Mouse (Mus musculus): Measurements from ENCODE around the gene Calcoco1. TPM values are rescaled to one million over a fixed set of nuclear protein-coding genes. Genes with fewer than 3 reads are reported as not detected.

The Calcoco1 gene
- polyA plus RNA-seq, 1 experiment = 117 TPM

GRCm38 (mm10) chr15:102750241-102750640, 28.3 kb upstream of the Calcoco1 start:
- no peak overlapping the region for H3ac ChIP-seq (ENCODE audit: control insufficient read depth, insufficient read length)
- H3K36me3 ChIP-seq (ENCODE audit: control insufficient read depth, insufficient read depth) = no peaks in the 10 kb centered on the region
- no peaks in the 10 kb centered on the region for H3K79me2 ChIP-seq (ENCODE audit: control insufficient read depth, insufficient read depth)
- peaks cover 30% of the 10 kb centered on the region for H3K27me3 ChIP-seq (ENCODE audit: control insufficient read depth, insufficient read depth, insufficient read length)
- no peak for TF ChIP-seq MAX (IDR thresholded peaks at IDR 0.05; ENCODE audit: low read depth)
- no peak overlapping the region for H3K4me2 ChIP-seq (ENCODE audit: low read depth)
- no peak overlapping the region for H3K4me3 ChIP-seq

GRCm38 (mm10) chr15:102749103-102749502, 27.1 kb upstream of the Calcoco1 start:
- Histone ChIP-seq H3K36me3 (ENCODE audit: control insufficient read depth, insufficient read depth) (no peaks in the 10 kb centered on the region), H3K27me3 (ENCODE audit: control insufficient read depth, insufficient read depth, insufficient read length) (peaks cover 37% of the 10 kb centered on the region), H3K4me3 (no peak overlapping the region), H3K4me2 (ENCODE audit: low read depth) (no peak overlapping the region), H3K79me2 (ENCODE audit: control insufficient read depth, insufficient read depth) (no peaks in the 10 kb centered on the region), H3ac (ENCODE audit: control insufficient read depth, insufficient read length) (no peak overlapping the region)
- TF ChIP-seq POLR2AphosphoS2 (IDR thresholded peaks at IDR 0.05; ENCODE audit: insufficient read length, low read depth) = no peak
- no peak for TF ChIP-seq USF1 (IDR thresholded peaks at IDR 0.05; ENCODE audit: low read depth)
- no peak for TF ChIP-seq TCF3 (IDR thresholded peaks at IDR 0.05; ENCODE audit: insufficient read length, low read depth)
- peak in 2 of 3 experiments; percentile 47 to 50 for TF ChIP-seq MYOD1 (IDR thresholded peaks at IDR 0.05; ENCODE audit: control insufficient read depth in 1 of 3, insufficient read length in 2 of 3, low read depth in 2 of 3)
- TF ChIP-seq E2F4 (IDR thresholded peaks at IDR 0.05; ENCODE audit: insufficient read depth) = no peak
- TF ChIP-seq POLR2A (IDR thresholded peaks at IDR 0.05; ENCODE audit: insufficient read length, low read depth) = no peak
- TF ChIP-seq CEBPB (IDR thresholded peaks at IDR 0.05; ENCODE audit: insufficient read depth, poor library complexity, severe bottlenecking) = no peak
- no peak for TF ChIP-seq TCF12 (IDR thresholded peaks at IDR 0.05; ENCODE audit: insufficient read depth, poor library complexity, severe bottlenecking)
- TF ChIP-seq MAX (IDR thresholded peaks at IDR 0.05; ENCODE audit: low read depth) = no peak
- peak in 2 of 3 experiments; percentile 33 to 62 for TF ChIP-seq MYOG (IDR thresholded peaks at IDR 0.05; ENCODE audit: control insufficient read depth in 1 of 3, insufficient read depth in 1 of 3, insufficient read length in 2 of 3, low read depth in 2 of 3)

- Histone ChIP-seq H3K27me3 (ENCODE audit: control insufficient read depth, insufficient read depth, insufficient read length) (peaks cover 49% of the 10 kb centered on the region), H3K4me3 (no peak overlapping the region), H3K36me3 (ENCODE audit: control insufficient read depth, insufficient read depth) (no peaks in the 10 kb centered on the region), H3ac (ENCODE audit: control insufficient read depth, insufficient read length) (no peak overlapping the region), H3K4me2 (ENCODE audit: low read depth) (no peak overlapping the region), H3K79me2 (ENCODE audit: control insufficient read depth, insufficient read depth) (no peaks in the 10 kb centered on the region)
- no peak for TF ChIP-seq MAX (IDR thresholded peaks at IDR 0.05; ENCODE audit: low read depth)
These were observed 25.9 kb upstream of the Calcoco1 start for GRCm38 (mm10) chr15:102747853-102748252.

GRCm38 (mm10) chr15:102747286-102747640, 25.3 kb upstream of the Calcoco1 start:
- Histone ChIP-seq H3K4me2 (ENCODE audit: low read depth) (peak overlapping the region; percentile 88), H3ac (ENCODE audit: control insufficient read depth, insufficient read length) (peak overlapping the region; percentile 14), H3K36me3 (ENCODE audit: control insufficient read depth, insufficient read depth) (no peaks in the 10 kb centered on the region), H3K4me3 (peak overlapping the region; percentile 12), H3K79me2 (ENCODE audit: control insufficient read depth, insufficient read depth) (no peaks in the 10 kb centered on the region), H3K27me3 (ENCODE audit: control insufficient read depth, insufficient read depth, insufficient read length) (peaks cover 49% of the 10 kb centered on the region)
- TF ChIP-seq E2F4 (IDR thresholded peaks at IDR 0.05; ENCODE audit: insufficient read depth) (no peak), TCF12 (IDR thresholded peaks at IDR 0.05; ENCODE audit: insufficient read depth, poor library complexity, severe bottlenecking) (no peak), REST (IDR thresholded peaks at IDR 0.05; ENCODE audit: insufficient read depth, insufficient read length) (no peak), SRF (IDR thresholded peaks at IDR 0.05; ENCODE audit: control insufficient read depth, insufficient read length, low read depth) (no peak), MAX (IDR thresholded peaks at IDR 0.05; ENCODE audit: low read depth) (no peak), MYOD1 (IDR thresholded peaks at IDR 0.05; ENCODE audit: control insufficient read depth in 1 of 3, insufficient read length in 2 of 3, low read depth in 2 of 3) (no peak), POLR2A (IDR thresholded peaks at IDR 0.05; ENCODE audit: insufficient read length, low read depth) (no peak), POLR2AphosphoS2 (IDR thresholded peaks at IDR 0.05; ENCODE audit: insufficient read length, low read depth) (no peak), USF1 (IDR thresholded peaks at IDR 0.05; ENCODE audit: low read depth) (no peak), TCF3 (IDR thresholded peaks at IDR 0.05; ENCODE audit: insufficient read length, low read depth) (no peak), CEBPB (IDR thresholded peaks at IDR 0.05; ENCODE audit: insufficient read depth, poor library complexity, severe bottlenecking) (no peak), MYOG (IDR thresholded peaks at IDR 0.05; ENCODE audit: control insufficient read depth in 1 of 3, insufficient read depth in 1 of 3, insufficient read length in 2 of 3, low read depth in 2 of 3) (no peak)

GRCm38 (mm10) chr15:102746488-102747285, 24.7 kb upstream of the Calcoco1 start:
- Histone ChIP-seq H3K36me3 (ENCODE audit: control insufficient read depth, insufficient read depth) (no peaks in the 10 kb centered on the region), H3K4me3 (peak overlapping the region; percentile 12), H3ac (ENCODE audit: control insufficient read depth, insufficient read length) (peak overlapping the region; percentile 14), H3K79me2 (ENCODE audit: control insufficient read depth, insufficient read depth) (no peaks in the 10 kb centered on the region), H3K27me3 (ENCODE audit: control insufficient read depth, insufficient read depth, insufficient read length) (peaks cover 49% of the 10 kb centered on the region), H3K4me2 (ENCODE audit: low read depth) (peak overlapping the region; percentile 88)
- no peak for TF ChIP-seq REST (IDR thresholded peaks at IDR 0.05; ENCODE audit: insufficient read depth, insufficient read length)
- peak; percentile 40 for TF ChIP-seq POLR2A (IDR thresholded peaks at IDR 0.05; ENCODE audit: insufficient read length, low read depth)
- peak in 2 of 3 experiments; percentile 21 to 37 for TF ChIP-seq MYOG (IDR thresholded peaks at IDR 0.05; ENCODE audit: control insufficient read depth in 1 of 3, insufficient read depth in 1 of 3, insufficient read length in 2 of 3, low read depth in 2 of 3)
- TF ChIP-seq MYOD1 (IDR thresholded peaks at IDR 0.05; ENCODE audit: control insufficient read depth in 1 of 3, insufficient read length in 2 of 3, low read depth in 2 of 3) = peak in 1 of 3 experiments; percentile 11
- TF ChIP-seq TCF3 (IDR thresholded peaks at IDR 0.05; ENCODE audit: insufficient read length, low read depth) = no peak
- TF ChIP-seq USF1 (IDR thresholded peaks at IDR 0.05; ENCODE audit: low read depth) = no peak
- TF ChIP-seq MAX (IDR thresholded peaks at IDR 0.05; ENCODE audit: low read depth) = no peak
- TF ChIP-seq CEBPB (IDR thresholded peaks at IDR 0.05; ENCODE audit: insufficient read depth, poor library complexity, severe bottlenecking) = no peak
